Mouse (Mus musculus) midbrain, embryonic 14.5 days (tissue): Measurements from ENCODE around the gene Fam166a. TPM values are rescaled to one million over a fixed set of nuclear protein-coding genes. Genes with fewer than 3 reads are reported as not detected.

Experiments
- ATAC-seq: fragments of 200-750 bp; cut with Nextera tagmentation; 2 replicates; pipeline ENCODE4 v1.8.0; 2017; ENCODE audit warnings: moderate number of reproducible peaks, moderate library complexity; ENCODE audit not compliant: low FRiP score, low TSS enrichment
- DNase-seq: peaks from one replicate; pipeline ENCODE4 v3.0.0-alpha.2; 2015
- H3K27ac ChIP-seq: fragments of 300-500 bp; sonication (generic); replicated peaks from 2 replicates; pipeline ENCODE4 v1.5.1; 2014; ENCODE audit warnings: mild to moderate bottlenecking, low read depth, low read length, moderate library complexity
- H3K27me3 ChIP-seq: fragments of 300-500 bp; sonication (generic); 2 replicates; pipeline ENCODE4 v1.6.1; 2014; ENCODE audit warnings: low read length, control low read depth, mixed read lengths; ENCODE audit not compliant: control insufficient read depth, insufficient read depth
- H3K36me3 ChIP-seq: fragments of 300-500 bp; sonication (generic); 2 replicates; pipeline ENCODE4 v1.6.1; 2014; ENCODE audit warnings: low read length, control low read depth; ENCODE audit not compliant: control insufficient read depth, insufficient read depth
- H3K4me1 ChIP-seq: fragments of 300-500 bp; sonication (generic); 2 replicates; pipeline ENCODE4 v1.6.1; 2014; ENCODE audit warnings: mild to moderate bottlenecking, antibody characterized with exemption, low read length, control low read depth; ENCODE audit not compliant: control insufficient read depth, insufficient read depth
- H3K4me2 ChIP-seq: fragments of 300-500 bp; sonication (generic); 2 replicates; pipeline ENCODE4 v1.6.1; 2014; ENCODE audit warnings: mild to moderate bottlenecking, low read length, moderate library complexity
- H3K4me3 ChIP-seq: fragments of 300-500 bp; sonication (generic); replicated peaks from 2 replicates; pipeline ENCODE4 v1.5.1; 2014; ENCODE audit warnings: low read depth, low read length
- H3K9ac ChIP-seq: fragments of 300-500 bp; sonication (generic); replicated peaks from 2 replicates; pipeline ENCODE4 v1.6.1; 2014; ENCODE audit warnings: mild to moderate bottlenecking, low read length, moderate library complexity
- H3K9me3 ChIP-seq: fragments of 300-500 bp; sonication (generic); 2 replicates; pipeline ENCODE4 v1.6.1; 2016; ENCODE audit warnings: low read length, control low read depth, mixed read lengths; ENCODE audit not compliant: control insufficient read depth
- WGBS: fragments of 180-500 bp; shearing (Covaris S2); extraction: QIAGEN DNeasy Blood & Tissue Kit; methylation state at CpG from one replicate; pipeline ENCODE4 v1.1.7; 2014; 5-methylcytosine and 5-hydroxymethylcytosine counted together
- polyA plus RNA-seq: library from polyadenylated mRNA; unstranded; fragments of >200 nt; fragmentation: Nextera tagmentation; extraction: Ambion mirVana; gene quantifications from 2 replicates; pipeline ENCODE4 v1.2.1, GENCODE M21; 2014

Fam166a gene
- polyA plus RNA-seq, 1 experiment from 2014 or later: not detected

DNA sequence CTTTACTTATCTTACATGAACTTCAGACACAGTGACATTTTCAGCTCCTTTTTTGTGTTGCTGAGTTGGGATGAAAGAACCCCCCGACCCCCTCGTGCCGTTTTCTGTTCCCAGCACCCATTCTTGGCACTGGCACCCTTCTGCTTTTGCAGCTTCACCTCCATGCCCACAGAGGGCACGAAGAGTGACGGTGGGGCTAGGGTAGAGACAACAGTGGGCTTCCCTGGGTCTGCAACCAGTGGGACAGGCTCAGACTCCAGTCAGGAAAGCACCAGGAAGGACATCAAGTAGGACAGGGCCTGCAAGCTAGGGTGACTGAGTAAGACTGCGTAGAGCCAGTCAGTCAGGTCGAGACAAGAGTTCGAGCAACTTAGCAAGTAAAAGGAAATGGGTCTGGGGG is 21.8 kb downstream of the Fam166a start:
- H3K27me3 ChIP-seq: no peaks in the 10 kb centered on the region
- H3K36me3 ChIP-seq: peaks cover 10% of the 10 kb centered on the region; the same call in 1 of the 2 replicates
- 54% methylated on average over 8 of the region's 8 CpGs for WGBS
- H3K9me3 ChIP-seq: no peaks in the 10 kb centered on the region
- H3K4me3 ChIP-seq: peak overlapping the region; percentile 69; the same call in 1 of the 2 replicates
- H3K4me2 ChIP-seq: peak overlapping the region; percentile 82
- no peak overlapping the region; the same call in 1 of the 2 replicates for H3K27ac ChIP-seq
- no peak overlapping the region for H3K9ac ChIP-seq
- peaks cover 19% of the 10 kb centered on the region for H3K4me1 ChIP-seq
- ATAC-seq: no peak
- no peak for DNase-seq

GRCm38 (mm10) chr2:25240723-25241437 is 22.3 kb downstream of the Fam166a start:
- peak overlapping the region; percentile 60 for H3K27ac ChIP-seq
- H3K4me2 ChIP-seq: peak overlapping the region; percentile 82
- H3K9ac ChIP-seq: peak overlapping the region; percentile 81
- ATAC-seq (peak; percentile 70), DNase-seq (peak; percentile 89)
- no peaks in the 10 kb centered on the region for H3K27me3 ChIP-seq
- 2% methylated on average over 29 of the region's 29 CpGs for WGBS
- H3K4me3 ChIP-seq: peak overlapping the region; percentile 69
- no peaks in the 10 kb centered on the region for H3K9me3 ChIP-seq
- peaks cover 15% of the 10 kb centered on the region for H3K36me3 ChIP-seq
- peaks cover 19% of the 10 kb centered on the region for H3K4me1 ChIP-seq

GRCm38 (mm10) chr2:25241438-25241775 is 22.9 kb downstream of the Fam166a start:
- DNase-seq: no peak
- H3K4me2 ChIP-seq: peak overlapping the region; percentile 82
- ATAC-seq: peak; percentile 21; the same call in 1 of the 2 replicates
- WGBS: 15% methylated on average over 6 of the region's 6 CpGs
- H3K4me3 ChIP-seq: peak overlapping the region; percentile 69
- H3K4me1 ChIP-seq: peaks cover 19% of the 10 kb centered on the region
- peaks cover 20% of the 10 kb centered on the region for H3K36me3 ChIP-seq
- no peaks in the 10 kb centered on the region for H3K9me3 ChIP-seq
- H3K9ac ChIP-seq: peak overlapping the region; percentile 81
- peak overlapping the region; percentile 60 for H3K27ac ChIP-seq
- H3K27me3 ChIP-seq: no peaks in the 10 kb centered on the region

GRCm38 (mm10) chr2:25242101-25242506 is 23.6 kb downstream of the Fam166a start, which contains the start of the genes Rnf208 and Cysrt1:
Rnf208 (plus strand) TSS chr2:25242255.
Cysrt1 (minus strand) TSS chr2:25242452.
- Histone ChIP-seq H3K4me2 (peak within 1 kb of the TSS; percentile 82), H3K9ac (peak within 1 kb of the TSS; percentile 81), H3K4me3 (peak within 1 kb of the TSS; percentile 69), H3K4me1 (peaks cover 19% of the 10 kb centered on the region), H3K27me3 (no peaks in the 10 kb centered on the region), H3K9me3 (no peaks in the 10 kb centered on the region), H3K36me3 (peaks cover 26% of the 10 kb centered on the region), H3K27ac (peak within 1 kb of the TSS; percentile 74)
- peak; percentile 81 for DNase-seq
- WGBS: 0% methylated on average over 57 of the region's 59 CpGs
- peak; percentile 62 for ATAC-seq

DNA sequence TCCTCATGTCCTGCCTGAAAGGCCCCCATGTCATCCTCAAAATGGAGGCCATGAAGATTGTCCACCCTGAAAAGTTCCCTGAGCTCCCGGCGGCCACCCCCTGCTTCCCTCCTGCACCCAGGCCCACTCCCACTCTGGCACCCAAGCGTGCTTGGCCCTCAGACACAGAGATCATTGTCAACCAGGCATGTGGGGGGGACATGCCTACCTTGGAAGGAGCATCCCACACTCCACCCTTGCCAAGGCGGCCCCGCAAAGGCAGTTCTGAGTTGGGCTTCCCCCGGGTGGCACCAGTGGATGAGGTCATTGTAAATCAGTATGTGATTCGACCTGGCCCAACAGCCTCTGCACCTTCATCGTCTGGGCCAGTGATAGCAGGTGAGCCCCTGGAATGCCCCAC is 24.8 kb downstream of the Fam166a start:
- peak overlapping the region; percentile 82 for H3K4me2 ChIP-seq
- peaks cover 39% of the 10 kb centered on the region for H3K36me3 ChIP-seq
- ATAC-seq (no peak), DNase-seq (no peak)
- peak overlapping the region; percentile 81 for H3K9ac ChIP-seq
- H3K4me3 ChIP-seq: peak overlapping the region; percentile 69
- WGBS: 79% methylated on average over 8 of the region's 8 CpGs
- H3K9me3 ChIP-seq: no peaks in the 10 kb centered on the region
- H3K4me1 ChIP-seq: peaks cover 19% of the 10 kb centered on the region
- H3K27ac ChIP-seq: no peak overlapping the region
- H3K27me3 ChIP-seq: no peaks in the 10 kb centered on the region

DNA sequence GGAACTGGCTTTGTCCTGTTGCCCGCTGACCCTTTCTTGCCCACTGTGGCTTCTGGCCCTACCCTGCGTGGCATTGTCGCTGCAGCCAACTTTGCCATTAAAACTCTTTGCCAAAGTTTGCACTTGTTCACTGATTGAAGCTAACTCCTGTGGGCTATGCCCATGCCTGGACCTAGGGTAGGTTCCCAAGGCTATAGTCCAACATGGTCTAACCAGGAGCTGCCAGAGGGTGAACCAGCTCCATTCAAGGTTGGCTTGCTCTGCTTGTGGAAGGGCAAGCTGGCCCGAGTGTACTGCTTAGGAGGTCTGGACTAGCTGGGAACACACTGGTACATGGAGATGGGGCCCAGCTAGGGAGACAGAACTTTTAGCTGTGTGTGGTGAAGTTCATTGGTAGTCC is 25.6 kb downstream of the Fam166a start:
- Histone ChIP-seq H3K4me2 (no peak overlapping the region), H3K27ac (no peak overlapping the region)

GRCm38 (mm10) chr2:25246183-25247072 is 27.9 kb downstream of the Fam166a start, which contains the start of gene AL732309.1:
AL732309.1 (minus strand) TSS chr2:25246863.
- no peak for DNase-seq
- Histone ChIP-seq H3K27me3 (no peaks in the 10 kb centered on the region), H3K4me1 (peaks cover 14% of the 10 kb centered on the region), H3K27ac (no peak within 1 kb of the TSS), H3K9me3 (no peaks in the 10 kb centered on the region), H3K4me2 (no peak within 1 kb of the TSS), H3K9ac (no peak within 1 kb of the TSS), H3K36me3 (peaks cover 66% of the 10 kb centered on the region), H3K4me3 (no peak within 1 kb of the TSS)
- WGBS: 93% methylated on average over 10 of the region's 10 CpGs
- ATAC-seq: no peak

More for the DNA sequence above, 25.6 kb downstream of the Fam166a start:
- H3K4me3 ChIP-seq: no peak overlapping the region
- no peaks in the 10 kb centered on the region for H3K9me3 ChIP-seq
- ATAC-seq (no peak), DNase-seq (no peak)
- no peaks in the 10 kb centered on the region for H3K27me3 ChIP-seq
- peaks cover 46% of the 10 kb centered on the region for H3K36me3 ChIP-seq
- no peak overlapping the region for H3K9ac ChIP-seq
- WGBS: 92% methylated on average over 4 of the region's 4 CpGs
- H3K4me1 ChIP-seq: peaks cover 19% of the 10 kb centered on the region

DNA sequence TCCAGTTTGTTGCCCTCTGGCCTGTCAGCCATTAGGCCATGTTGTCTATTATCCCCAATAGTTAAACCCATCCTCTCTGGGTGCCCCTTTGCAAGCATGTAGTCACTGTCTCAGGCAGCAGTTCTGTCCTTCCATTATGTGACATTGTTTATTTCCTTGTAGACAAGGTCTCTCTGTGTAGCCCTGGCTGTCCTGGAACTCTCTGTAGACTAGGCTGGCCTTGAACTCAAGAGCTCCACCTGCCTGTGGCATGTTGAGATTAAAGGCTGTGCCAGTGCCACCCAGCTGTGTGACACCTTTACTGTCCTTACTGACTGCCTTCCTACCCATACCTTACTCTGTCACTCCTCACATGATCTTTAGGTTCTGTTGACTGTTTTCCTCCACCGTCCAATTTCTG is 33.8 kb downstream of the Fam166a start:
- H3K9ac ChIP-seq: no peak overlapping the region
- peaks cover 48% of the 10 kb centered on the region for H3K36me3 ChIP-seq
- H3K4me1 ChIP-seq: peaks cover 13% of the 10 kb centered on the region
- no peaks in the 10 kb centered on the region for H3K27me3 ChIP-seq
- no peak overlapping the region for H3K27ac ChIP-seq
- H3K4me2 ChIP-seq: no peak overlapping the region
- DNase-seq (no peak), ATAC-seq (no peak)
- no peak overlapping the region for H3K4me3 ChIP-seq
- no peaks in the 10 kb centered on the region for H3K9me3 ChIP-seq
- WGBS: 92% methylated on average over 1 of the region's 1 CpGs
